Mouse (Mus musculus): ENCODE measurements at regions not wholly inside any gene's neighbourhood (a gene's known extent, or its start where the extent isn't known, plus 50 kb on each side); places are given as distances from the start of the nearest gene placed in this dataset.
"Not testable (repeated sequence)": the region's sequence is repeated elsewhere in the genome, so short reads cannot be mapped to it uniquely, and the experiment has no call there.

- H3K4me3 ChIP-seq (ENCODE audit: low read length), result no peak overlapping the region
- H3K27ac ChIP-seq (ENCODE audit: low read depth, low read length), result no peak overlapping the region
- no peak for ATAC-seq
- H3K4me1 ChIP-seq (ENCODE audit: control insufficient read depth, insufficient read depth, low read depth, low read length), result no peaks in the 10 kb centered on the region
- no peaks in the 10 kb centered on the region for H3K27me3 ChIP-seq (replicated peaks; ENCODE audit: control insufficient read depth, insufficient read depth, low read length)
- no peaks in the 10 kb centered on the region for H3K9me3 ChIP-seq (ENCODE audit: control insufficient read depth, low read length)
- H3K4me2 ChIP-seq (ENCODE audit: low read length), result no peak overlapping the region
- H3K9ac ChIP-seq (ENCODE audit: low read depth, low read length), result no peak overlapping the region
- H3K36me3 ChIP-seq (ENCODE audit: control insufficient read depth, insufficient read depth, low read length), result no peaks in the 10 kb centered on the region
- 54% methylated on average over 1 of the region's 1 CpGs for WGBS
These were observed 69.7 kb upstream of the Akr1c12 start for GRCm38 (mm10) chr13:4348890-4349289.

- no peaks in the 10 kb centered on the region for H3K4me1 ChIP-seq (ENCODE audit: control insufficient read depth, insufficient read depth, low read depth, low read length)
- no peaks in the 10 kb centered on the region for H3K9me3 ChIP-seq (ENCODE audit: control insufficient read depth, low read length)
- WGBS, result 85% methylated on average over 3 of the region's 3 CpGs
- no peaks in the 10 kb centered on the region for H3K36me3 ChIP-seq (ENCODE audit: control insufficient read depth, insufficient read depth, low read length)
- no peak overlapping the region for H3K4me3 ChIP-seq (ENCODE audit: low read length)
- H3K4me2 ChIP-seq (ENCODE audit: low read length), result no peak overlapping the region
- no peak overlapping the region for H3K9ac ChIP-seq (ENCODE audit: low read depth, low read length)
- no peaks in the 10 kb centered on the region for H3K27me3 ChIP-seq (replicated peaks; ENCODE audit: control insufficient read depth, insufficient read depth, low read length)
- no peak for ATAC-seq
- H3K27ac ChIP-seq (ENCODE audit: low read depth, low read length), result no peak overlapping the region
These were observed 71.4 kb upstream of the Akr1c12 start for GRCm38 (mm10) chr13:4350601-4351000.

GRCm38 (mm10) chr13:4376654-4377053 lies 57.5 kb upstream of the Akr1c6 start:
- H3K9me3 ChIP-seq (ENCODE audit: control insufficient read depth, low read length); H3K36me3 ChIP-seq (ENCODE audit: control insufficient read depth, insufficient read depth, low read length); ATAC-seq; H3K4me1 ChIP-seq (ENCODE audit: control insufficient read depth, insufficient read depth, low read depth, low read length); H3K27ac ChIP-seq (ENCODE audit: low read depth, low read length); H3K27me3 ChIP-seq (replicated peaks; ENCODE audit: control insufficient read depth, insufficient read depth, low read length): not testable (repeated sequence)
- Histone ChIP-seq H3K9ac (ENCODE audit: low read depth, low read length) (peak overlapping the region; percentile 41), H3K4me2 (ENCODE audit: low read length) (peak overlapping the region; percentile 55), H3K4me3 (ENCODE audit: low read length) (peak overlapping the region; percentile 20)
- 18% methylated on average over 8 of the region's 8 CpGs for WGBS
